Mouse (Mus musculus) heart, postnatal 14 days (tissue): ENCODE data around the gene Stmn3. TPM values are rescaled to one million over a fixed set of nuclear protein-coding genes. Genes with fewer than 3 reads are reported as not detected.

ENCODE experiments used
- DNase-seq, 2 experiments: peaks; one replicate each; pipeline ENCODE4 v3.0.0; 2021 to 2022
- intact Hi-C: fragments of 180-260 bp; cut with DNase I; formaldehyde crosslinking; loops from one replicate; pipeline ENCODE4 v1.15.1; 2025
- total RNA-seq, 2 experiments: library from RNA; stranded (reverse); gene quantifications; 2 replicates each; pipeline ENCODE4 v1.2.3; 2021

Gene Stmn3
- total RNA-seq, 2 experiments from 2014 or later: 0.24 TPM; not detected in 1

- DNase-seq: peak; percentile 89
- intact Hi-C loops: loop anchor here (2.0 to 5.0 kb wide), 2 partner anchors 45 to 101 kb away; partner anchors contain the start of genes Helz2 and Ppdpf
These were observed 26.9 kb downstream of the Stmn3 start for GRCm38 (mm10) chr2:181287338-181287957.

GRCm38 (mm10) chr2:181286629-181287337, 27.5 kb downstream of the Stmn3 start:
- intact Hi-C loops: loop anchor here (2.0 to 5.0 kb wide), 2 partner anchors 44 to 100 kb away; partner anchors contain the start of genes Helz2 and Ppdpf
- no peak for DNase-seq

- DNase-seq: no peak
- intact Hi-C loops: no loop called here
These were observed 34.3 kb downstream of the Stmn3 start for GRCm38 (mm10) chr2:181279968-181280367.

- no peak for DNase-seq
- intact Hi-C loops: no loop called here
These were observed 36.4 kb downstream of the Stmn3 start for GRCm38 (mm10) chr2:181277866-181278265.

- intact Hi-C loops: no loop called here
- DNase-seq: no peak
These were observed 37.5 kb downstream of the Stmn3 start for GRCm38 (mm10) chr2:181276766-181277165.

- DNase-seq: no peak
- intact Hi-C loops: no loop called here
These were observed 39.7 kb downstream of the Stmn3 start for GRCm38 (mm10) chr2:181274639-181275038.

GRCm38 (mm10) chr2:181273829-181274228, 40.5 kb downstream of the Stmn3 start:
- no peak for DNase-seq

GRCm38 (mm10) chr2:181272092-181272491, 42.2 kb downstream of the Stmn3 start:
- DNase-seq: no peak
- intact Hi-C loops: no loop called here

More at GRCm38 (mm10) chr2:181273829-181274228, 40.5 kb downstream of the Stmn3 start:
- intact Hi-C loops: no loop called here

GRCm38 (mm10) chr2:181266839-181267238, 47.5 kb downstream of the Stmn3 start:
- no peak for DNase-seq
- intact Hi-C loops: no loop called here

Other genes starting within 250 kb of the Stmn3 start
- under 1 TPM in 1 of 2 experiments, not detected in 1; 0.22 TPM for gene Kcnq2, start 179.2 kb downstream of the Stmn3 start, total RNA-seq
- gene Eef1a2, start 157.5 kb downstream of the Stmn3 start, total RNA-seq: 1,000 to 10,000 TPM in 1 of 2 experiments, 100 to 1,000 TPM in 1; 981 to 1,021 TPM
- 10 to 100 TPM; 45.2 to 49.2 TPM for gene Ppdpf, start 127.3 kb downstream of the Stmn3 start, total RNA-seq
- not detected for gene Ptk6, start 111.7 kb downstream of the Stmn3 start, total RNA-seq
- gene Srms, start 101.3 kb downstream of the Stmn3 start, total RNA-seq: under 1 TPM; 0.17 to 0.61 TPM
- under 1 TPM in 1 of 2 experiments, not detected in 1; 0.20 TPM for gene Fndc11, start 94.5 kb downstream of the Stmn3 start, total RNA-seq
- 10 to 100 TPM; 12.8 to 12.9 TPM for gene Helz2, start 72.5 kb downstream of the Stmn3 start, total RNA-seq
- gene Gmeb2, start 26.5 kb downstream of the Stmn3 start, total RNA-seq: 10 to 100 TPM; 11.5 to 13.3 TPM
- 10 to 100 TPM; 15.8 to 18.5 TPM for gene Rtel1, start 5.2 kb upstream of the Stmn3 start, total RNA-seq
- 10 to 100 TPM; 21.0 to 21.4 TPM for gene Zgpat, start 50.4 kb upstream of the Stmn3 start, total RNA-seq
- gene Arfrp1, start 50.9 kb upstream of the Stmn3 start, total RNA-seq: 10 to 100 TPM; 43.9 to 44.0 TPM
- 1 to 10 TPM; 7.9 to 8.7 TPM for gene Lime1, start 65.6 kb upstream of the Stmn3 start, total RNA-seq
- gene Zbtb46, start 144.9 kb upstream of the Stmn3 start, total RNA-seq: 10 to 100 TPM; 13.8 to 14.4 TPM
- gene Abhd16b, start 178.7 kb upstream of the Stmn3 start, total RNA-seq: not detected
- 10 to 100 TPM; 63.4 to 68.9 TPM for gene Tpd52l2, start 182.6 kb upstream of the Stmn3 start, total RNA-seq
- 10 to 100 TPM; 81.4 to 83.8 TPM for gene Dnajc5, start 206.0 kb upstream of the Stmn3 start, total RNA-seq